Mouse (Mus musculus) spleen, adult 18-20 months (tissue): ENCODE results near the gene Rhox3h.
"Not testable (repeated sequence)": the region's sequence is repeated elsewhere in the genome, so short reads cannot be mapped to it uniquely, and the experiment has no call there.

Experiments
- DNase-seq, 2 experiments: peaks; one replicate each; pipeline ENCODE4 v3.0.0; 2022; ENCODE audit warnings: mixed read lengths in 2 of 2

The Rhox3h gene

GRCm38 (mm10) chrX:37668664-37669063 lies at the start of gene Rhox3h:
TSS of gene Rhox3h (minus strand) at chrX:37668764.
- DNase-seq: not testable (repeated sequence)

GRCm38 (mm10) chrX:37701821-37702387 lies 33.3 kb upstream of the Rhox3h start:
- DNase-seq: no peak

GRCm38 (mm10) chrX:37692261-37692660 lies 23.7 kb upstream of the Rhox3h start:
- no peak for DNase-seq

DNA sequence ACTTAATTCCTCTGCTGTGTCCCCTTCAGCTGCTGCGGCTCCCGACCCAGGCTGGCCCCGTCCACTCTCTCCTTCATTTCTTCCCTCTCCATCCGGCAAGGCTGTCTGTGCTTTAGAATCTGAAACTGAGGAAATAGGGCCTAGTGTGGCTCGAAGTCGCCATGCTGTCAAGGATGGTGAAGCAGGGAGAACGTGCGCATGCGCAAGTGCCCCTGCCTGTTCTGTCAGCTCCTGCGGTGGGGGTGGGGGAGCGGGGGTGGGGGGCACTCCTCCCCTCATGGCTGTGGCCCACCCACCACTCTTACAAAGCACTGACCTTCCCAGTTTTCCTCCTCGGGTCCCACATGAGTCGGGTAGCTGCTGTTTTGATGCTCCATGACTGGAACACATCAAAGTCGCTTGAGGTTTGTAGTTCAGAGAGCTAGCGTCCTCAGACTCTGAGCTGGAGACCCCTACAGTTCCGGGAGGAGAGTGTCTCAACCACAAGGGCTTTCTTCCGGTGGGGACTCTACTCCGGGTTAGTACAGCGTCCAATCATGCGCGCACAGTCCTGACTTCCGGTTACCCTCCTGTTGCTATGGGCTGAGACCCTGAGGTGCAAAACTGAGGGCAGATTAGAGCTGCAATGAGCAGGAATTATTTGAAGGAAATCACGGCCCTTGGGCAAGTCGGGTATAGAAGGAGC lies 14.6 kb upstream of the Rhox3h start:
- no peak for DNase-seq

DNA sequence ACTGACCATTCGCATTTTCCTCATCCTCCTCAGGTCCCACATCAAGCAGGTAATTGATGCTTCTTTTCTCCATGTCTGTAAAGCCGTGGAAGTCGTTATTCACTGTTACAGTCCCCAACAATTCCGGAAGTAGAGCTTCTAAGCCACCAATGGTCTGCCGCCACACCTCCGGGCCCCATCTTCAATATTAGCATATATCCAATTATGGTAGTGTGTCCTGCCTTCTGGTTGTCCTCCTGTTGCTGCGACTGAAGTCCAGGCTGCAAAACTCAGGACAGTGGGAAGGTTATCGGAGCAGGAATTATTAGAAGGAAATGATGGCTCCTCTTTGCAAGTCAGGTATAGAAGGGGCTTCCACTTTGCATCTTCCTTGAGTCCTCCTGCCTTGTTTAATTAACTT lies 4.6 kb upstream of the Rhox3h start, which contains the start of gene Rhox2h:
Gene Rhox2h, minus strand, starts transcription at position 101 of the 400 bp plus-strand sequence.
- not testable (repeated sequence) for DNase-seq

DNA sequence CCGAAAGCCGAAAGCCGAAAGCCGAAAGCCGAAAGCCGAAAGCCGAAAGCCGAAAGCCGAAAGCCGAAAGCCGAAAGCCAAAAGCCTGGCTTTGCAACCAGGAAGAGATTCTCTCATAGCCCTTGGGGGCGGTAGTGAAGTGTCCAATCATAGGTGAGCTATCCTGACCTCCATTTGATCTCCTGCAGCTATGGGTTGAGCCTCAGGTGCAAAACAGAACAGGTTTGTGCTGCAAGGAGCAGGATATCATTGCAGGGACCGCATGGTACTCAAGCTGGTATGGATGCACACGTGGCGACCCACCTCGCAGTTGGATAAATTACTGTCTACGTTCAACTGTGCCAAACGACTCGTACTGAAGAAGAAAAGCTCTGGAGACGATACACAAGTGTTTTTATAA lies 17.3 kb downstream of the Rhox3h start, which contains the start of gene Rhox4g:
Gene Rhox4g, minus strand, starts transcription at position 101 of the 400 bp plus-strand sequence.
- DNase-seq: not testable (repeated sequence)

DNA sequence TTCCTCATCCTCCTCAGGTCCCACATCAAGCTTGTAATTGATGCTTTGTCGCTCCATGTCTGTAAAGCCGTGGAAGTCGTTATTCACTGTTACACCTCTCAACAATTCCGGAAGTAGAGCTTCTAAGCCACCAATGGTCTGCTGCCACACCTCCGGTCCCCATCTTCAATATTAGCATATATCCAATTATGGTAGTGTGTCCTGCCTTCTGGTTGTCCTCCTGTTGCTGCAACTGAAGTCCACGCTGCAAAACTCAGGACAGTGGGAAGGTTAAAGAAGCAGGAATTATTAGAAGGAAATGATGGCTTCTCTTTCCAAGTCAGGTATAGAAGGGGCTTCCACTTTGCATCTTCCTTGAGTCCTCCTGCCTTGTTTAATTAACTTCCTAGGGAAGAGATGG lies 25.2 kb downstream of the Rhox3h start, which contains the start of gene Rhox2g:
Gene Rhox2g, minus strand, starts transcription at position 101 of the 400 bp plus-strand sequence.
- DNase-seq: not testable (repeated sequence)

DNA sequence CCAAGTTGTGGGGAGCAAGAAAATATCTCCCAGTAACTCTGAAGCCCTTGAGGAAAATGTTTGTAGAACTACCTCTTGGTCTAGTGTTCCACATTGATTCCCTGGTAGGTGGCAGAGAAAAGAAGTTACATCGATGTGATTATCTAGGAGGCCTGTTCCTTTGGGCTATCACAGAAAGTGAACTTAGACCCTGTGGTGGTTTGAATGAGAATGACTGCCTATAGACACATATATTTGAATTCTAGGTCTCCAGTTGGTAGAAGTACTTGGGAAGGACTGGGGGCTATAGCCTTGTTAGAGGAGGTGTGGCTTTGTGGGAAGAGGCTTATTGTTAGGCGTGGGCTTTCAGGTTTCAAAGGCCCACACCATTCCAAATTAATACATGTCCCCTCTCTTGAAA lies 40.1 kb downstream of the Rhox3h start, which contains the start of gene Rhox3g:
Gene Rhox3g, minus strand, starts transcription at position 101 of the 400 bp plus-strand sequence.
- not testable (repeated sequence) for DNase-seq
